Mouse (Mus musculus) liver, embryonic 13.5 days (tissue): ENCODE results near the gene Mapkapk3. TPM values are rescaled to one million over a fixed set of nuclear protein-coding genes. Genes with fewer than 3 reads are reported as not detected.
"Not testable (repeated sequence)": the region's sequence is repeated elsewhere in the genome, so short reads cannot be mapped to it uniquely, and the experiment has no call there.

Experiments
- ATAC-seq: fragments of 200-750 bp; cut with Nextera tagmentation; 2 replicates; pipeline ENCODE4 v1.8.0; 2017; ENCODE audit warnings: low read depth, mild to moderate bottlenecking, moderate number of reproducible peaks, moderate library complexity
- DNase-seq: peaks from one replicate; pipeline ENCODE4 v3.0.0; 2022
- H3K27ac ChIP-seq: fragments of 300-500 bp; sonication (generic); 2 replicates; pipeline ENCODE4 v1.5.1; 2015; ENCODE audit warnings: moderate library complexity, mild to moderate bottlenecking, inconsistent platforms
- H3K27me3 ChIP-seq: fragments of 300-500 bp; sonication (generic); 2 replicates; pipeline ENCODE4 v1.6.1; 2015; ENCODE audit warnings: mild to moderate bottlenecking, inconsistent platforms
- H3K36me3 ChIP-seq: fragments of 300-500 bp; sonication (generic); 2 replicates; pipeline ENCODE4 v1.6.1; 2015; ENCODE audit warnings: mild to moderate bottlenecking, inconsistent platforms
- H3K4me1 ChIP-seq: fragments of 300-500 bp; sonication (generic); replicated peaks from 2 replicates; pipeline ENCODE4 v1.6.1; 2015; ENCODE audit warnings: inconsistent platforms
- H3K4me2 ChIP-seq: fragments of 300-500 bp; sonication (generic); 2 replicates; pipeline ENCODE4 v1.6.1; 2015; ENCODE audit warnings: inconsistent platforms, mild to moderate bottlenecking, moderate library complexity
- H3K4me3 ChIP-seq: fragments of 300-500 bp; sonication (generic); replicated peaks from 2 replicates; pipeline ENCODE4 v1.5.1; 2015; ENCODE audit warnings: mild to moderate bottlenecking, inconsistent platforms
- H3K9ac ChIP-seq: fragments of 300-500 bp; sonication (generic); 2 replicates; pipeline ENCODE4 v1.6.1; 2015; ENCODE audit warnings: mild to moderate bottlenecking, inconsistent platforms
- H3K9me3 ChIP-seq: fragments of 300-500 bp; sonication (generic); replicated peaks from 2 replicates; pipeline ENCODE4 v1.6.1; 2016; ENCODE audit warnings: inconsistent platforms
- WGBS: fragments of 180-500 bp; shearing (Covaris S2); methylation state at CpG from one replicate; pipeline ENCODE4 v1.1.7; 2015; ENCODE audit not compliant: insufficient replicate concordance; 5-methylcytosine and 5-hydroxymethylcytosine counted together
- polyA plus RNA-seq: library from polyadenylated mRNA; unstranded; fragments of >200 nt; fragmentation: Nextera tagmentation; extraction: Ambion mirVana; gene quantifications from 2 replicates; pipeline ENCODE4 v1.2.1, GENCODE M21; 2015

The Mapkapk3 gene
- polyA plus RNA-seq, 1 experiment from 2014 or later: 9.1 TPM

DNA sequence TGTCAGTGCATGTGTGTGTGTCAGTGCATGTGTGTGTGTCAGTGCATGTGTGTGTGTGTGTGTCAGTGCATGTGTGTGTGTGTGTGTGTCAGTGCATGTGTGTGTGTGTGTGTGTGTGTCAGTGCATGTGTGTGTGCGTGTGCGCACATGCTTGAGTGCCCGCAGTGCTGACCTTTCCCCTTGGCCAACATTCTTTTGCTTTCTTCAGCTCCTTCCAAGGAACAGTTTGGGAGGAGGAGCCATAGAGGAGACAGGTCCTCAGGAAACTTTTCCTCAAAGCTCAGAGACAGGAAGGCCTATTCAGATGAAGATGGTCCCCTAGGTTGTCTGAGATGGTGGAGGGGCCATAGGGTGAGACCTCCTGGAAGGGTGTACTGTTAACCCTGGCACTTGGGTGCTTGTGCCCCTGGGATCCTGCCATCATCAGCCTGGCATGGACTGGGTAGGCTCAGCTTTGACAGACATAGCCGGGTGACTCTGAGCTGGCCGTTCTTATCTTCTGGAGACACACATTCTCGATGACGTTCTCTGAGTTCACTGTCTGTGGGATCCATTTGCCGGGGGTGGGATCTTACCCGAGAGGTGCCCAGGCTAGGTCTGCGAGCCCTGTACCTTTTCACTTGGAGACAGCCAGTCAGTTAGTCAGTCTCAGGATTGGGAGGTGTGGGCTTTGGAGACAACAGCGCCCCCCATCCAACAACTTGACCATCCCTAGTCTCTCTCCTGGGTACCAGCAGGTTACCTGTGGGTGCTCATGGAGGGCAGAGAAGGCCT, 17.6 kb upstream of the Mapkapk3 start:
- Histone ChIP-seq H3K9me3 (no peaks in the 10 kb centered on the region), H3K4me2 (peak overlapping the region; percentile 55), H3K27me3 (no peaks in the 10 kb centered on the region), H3K9ac (peak overlapping the region; percentile 64), H3K36me3 (peaks cover 6% of the 10 kb centered on the region), H3K4me1 (peaks cover 87% of the 10 kb centered on the region), H3K4me3 (peak overlapping the region; percentile 14; the same call in 1 of the 2 replicates), H3K27ac (peak overlapping the region; percentile 78)
- WGBS: 33% methylated on average over 11 of the region's 11 CpGs
- ATAC-seq (peak; percentile 89), DNase-seq (peak; percentile 51)

DNA sequence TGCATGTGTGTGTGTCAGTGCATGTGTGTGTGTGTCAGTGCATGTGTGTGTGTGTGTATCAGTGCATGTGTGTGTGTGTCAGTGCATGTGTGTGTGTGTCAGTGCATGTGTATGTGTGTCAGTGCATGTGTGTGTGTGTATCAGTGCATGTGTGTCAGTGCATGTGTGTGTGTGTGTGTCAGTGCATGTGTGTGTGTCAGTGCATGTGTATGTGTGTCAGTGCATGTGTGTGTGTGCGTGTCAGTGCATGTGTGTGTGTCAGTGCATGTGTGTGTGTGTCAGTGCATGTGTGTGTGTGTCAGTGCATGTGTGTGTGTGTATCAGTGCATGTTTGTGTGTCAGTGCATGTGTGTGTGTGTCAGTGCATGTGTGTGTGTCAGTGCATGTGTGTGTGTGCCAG, 17.0 kb upstream of the Mapkapk3 start:
- not testable (repeated sequence) for H3K27me3 ChIP-seq, H3K4me3 ChIP-seq, DNase-seq, ATAC-seq, H3K9me3 ChIP-seq, H3K4me2 ChIP-seq
- WGBS: 87% methylated on average over 1 of the region's 1 CpGs
- H3K9ac ChIP-seq: 0 out of 2 replicates have a peak overlapping the region, but pooled peaks have one; percentile 64
- peaks cover 87% of the 10 kb centered on the region for H3K4me1 ChIP-seq
- H3K36me3 ChIP-seq: peaks cover 13% of the 10 kb centered on the region
- peak overlapping the region; percentile 78 for H3K27ac ChIP-seq

DNA sequence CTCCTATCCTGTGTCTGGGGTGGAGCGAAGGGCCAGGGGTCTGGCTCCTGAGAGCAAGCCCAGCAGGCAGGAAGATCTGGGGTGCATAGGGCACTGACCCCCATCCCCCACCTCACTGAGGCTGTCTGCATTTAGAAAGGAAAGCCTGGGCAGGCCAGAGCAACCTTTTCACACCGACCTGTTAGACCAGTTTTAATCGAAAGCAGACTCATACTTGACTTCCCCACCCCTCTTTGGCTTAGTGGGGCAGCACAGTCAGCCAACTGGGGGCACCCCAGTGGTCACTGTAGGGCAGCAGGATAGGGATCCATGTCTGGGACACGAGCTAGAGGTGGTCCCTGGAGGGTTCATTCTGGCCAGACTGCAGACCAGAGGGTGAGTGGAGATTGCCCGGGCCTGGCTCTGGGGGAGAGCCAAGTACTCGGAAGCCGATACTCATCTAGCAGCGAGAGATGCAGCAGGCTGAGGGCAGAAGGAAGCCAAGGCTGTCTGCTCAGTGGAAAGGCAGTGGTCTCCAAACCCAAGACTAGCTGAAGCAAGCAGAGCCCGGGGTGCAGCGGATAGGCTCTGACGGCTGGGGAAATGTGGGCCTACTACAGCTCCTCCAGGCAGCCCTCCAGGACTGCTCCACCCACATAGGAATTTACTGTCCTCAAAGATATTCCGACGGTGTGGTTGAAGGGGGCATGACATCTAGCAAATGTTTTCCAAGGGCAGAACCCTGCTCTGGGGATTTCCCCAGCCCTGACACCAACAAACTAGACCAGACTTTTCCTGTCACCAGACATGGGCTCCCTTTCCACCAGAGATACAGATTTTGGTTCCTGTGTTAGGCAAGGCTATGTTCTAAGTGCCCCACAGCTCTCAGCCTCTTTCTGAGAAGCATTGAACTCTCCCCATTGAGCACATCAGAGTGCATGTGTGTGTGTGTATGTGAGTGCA, 16.2 kb upstream of the Mapkapk3 start:
- H3K4me1 ChIP-seq: peaks cover 87% of the 10 kb centered on the region
- H3K9ac ChIP-seq: no peak overlapping the region
- peak overlapping the region; percentile 51 for H3K27ac ChIP-seq
- WGBS: 68% methylated on average over 13 of the region's 13 CpGs
- H3K4me3 ChIP-seq: no peak overlapping the region
- ATAC-seq (no peak), DNase-seq (no peak)
- peaks cover 21% of the 10 kb centered on the region for H3K36me3 ChIP-seq
- no peaks in the 10 kb centered on the region for H3K9me3 ChIP-seq
- H3K4me2 ChIP-seq: no peak overlapping the region
- no peaks in the 10 kb centered on the region for H3K27me3 ChIP-seq

DNA sequence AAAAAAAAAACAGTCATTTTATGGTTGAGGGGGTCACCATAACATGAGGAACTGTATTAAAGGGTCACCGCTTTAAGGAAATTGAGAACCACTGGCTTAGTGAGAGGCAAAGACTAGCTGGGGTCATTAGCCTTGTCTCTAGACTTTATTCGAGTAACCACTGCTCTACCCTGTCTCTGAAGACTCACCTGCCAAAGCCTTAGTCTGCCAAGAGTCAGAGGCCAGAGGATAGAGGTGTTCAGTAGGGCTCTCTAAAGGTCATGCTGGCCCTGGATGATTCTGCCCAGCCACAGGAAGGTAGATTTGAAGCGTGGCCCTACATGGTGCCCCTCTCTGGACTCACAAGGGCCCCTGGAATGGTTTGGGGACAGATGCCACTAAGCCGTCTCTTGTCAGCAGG, 15.3 kb upstream of the Mapkapk3 start:
- H3K27ac ChIP-seq: peak overlapping the region; percentile 51
- WGBS: 79% methylated on average over 4 of the region's 4 CpGs
- no peak overlapping the region for H3K4me3 ChIP-seq
- no peak overlapping the region for H3K9ac ChIP-seq
- peaks cover 29% of the 10 kb centered on the region for H3K36me3 ChIP-seq
- no peaks in the 10 kb centered on the region for H3K9me3 ChIP-seq
- peaks cover 94% of the 10 kb centered on the region for H3K4me1 ChIP-seq
- DNase-seq (no peak), ATAC-seq (no peak)
- H3K4me2 ChIP-seq: no peak overlapping the region
- H3K27me3 ChIP-seq: no peaks in the 10 kb centered on the region

DNA sequence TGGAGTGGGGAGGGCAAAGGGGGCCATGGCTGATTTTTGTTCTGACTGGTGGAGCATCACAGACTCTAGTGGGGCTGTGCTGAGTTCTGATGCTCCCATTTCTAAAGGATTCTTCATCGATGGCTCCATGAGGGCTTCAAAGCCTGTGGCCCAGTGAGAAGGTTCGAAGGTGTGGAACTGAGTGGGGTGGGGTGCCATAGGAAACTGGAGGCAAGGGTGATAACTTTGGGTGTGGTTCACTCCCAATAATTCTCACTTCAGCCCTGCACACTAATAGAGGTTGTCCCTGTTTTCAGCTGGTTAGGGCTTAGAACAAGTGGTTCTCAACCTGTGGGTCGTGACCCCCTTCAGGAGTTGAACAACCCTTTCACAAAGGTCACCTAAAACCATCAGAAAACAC, 14.7 kb upstream of the Mapkapk3 start:
- Histone ChIP-seq H3K4me2 (peak overlapping the region; percentile 50), H3K4me3 (0 out of 2 replicates have a peak overlapping the region, but pooled peaks have one; percentile 11), H3K4me1 (peaks cover 100% of the 10 kb centered on the region), H3K27ac (peak overlapping the region; percentile 66), H3K27me3 (no peaks in the 10 kb centered on the region), H3K9me3 (no peaks in the 10 kb centered on the region), H3K9ac (0 out of 2 replicates have a peak overlapping the region, but pooled peaks have one; percentile 3), H3K36me3 (peaks cover 33% of the 10 kb centered on the region)
- peak; percentile 73 for ATAC-seq
- no peak for DNase-seq
- WGBS: 51% methylated on average over 3 of the region's 3 CpGs

DNA sequence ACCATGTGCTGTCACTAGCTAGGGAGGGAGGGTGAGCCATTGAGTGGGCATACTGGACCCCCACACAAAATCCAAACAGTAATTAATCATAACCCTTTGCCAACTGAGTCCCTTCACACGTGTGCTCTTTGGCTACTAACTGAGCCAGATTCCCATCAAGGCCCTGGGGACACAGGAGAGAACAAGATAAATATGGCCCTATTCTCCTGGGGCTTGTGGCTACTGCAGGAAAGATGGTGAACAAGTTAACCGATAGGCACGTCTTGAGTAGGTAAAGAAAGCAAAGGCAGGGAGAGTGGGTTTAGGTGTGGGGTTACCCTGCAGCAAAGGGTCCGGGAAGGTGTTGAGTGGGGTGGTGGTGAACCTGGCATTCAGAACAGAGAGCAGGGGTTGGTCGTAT, 14.2 kb upstream of the Mapkapk3 start:
- Histone ChIP-seq H3K27ac (peak overlapping the region; percentile 66), H3K4me2 (peak overlapping the region; percentile 50), H3K4me3 (no peak overlapping the region), H3K36me3 (peaks cover 33% of the 10 kb centered on the region), H3K9me3 (no peaks in the 10 kb centered on the region), H3K4me1 (peaks cover 100% of the 10 kb centered on the region), H3K9ac (no peak overlapping the region), H3K27me3 (no peaks in the 10 kb centered on the region)
- ATAC-seq (no peak), DNase-seq (no peak)
- 76% methylated on average over 5 of the region's 5 CpGs for WGBS

DNA sequence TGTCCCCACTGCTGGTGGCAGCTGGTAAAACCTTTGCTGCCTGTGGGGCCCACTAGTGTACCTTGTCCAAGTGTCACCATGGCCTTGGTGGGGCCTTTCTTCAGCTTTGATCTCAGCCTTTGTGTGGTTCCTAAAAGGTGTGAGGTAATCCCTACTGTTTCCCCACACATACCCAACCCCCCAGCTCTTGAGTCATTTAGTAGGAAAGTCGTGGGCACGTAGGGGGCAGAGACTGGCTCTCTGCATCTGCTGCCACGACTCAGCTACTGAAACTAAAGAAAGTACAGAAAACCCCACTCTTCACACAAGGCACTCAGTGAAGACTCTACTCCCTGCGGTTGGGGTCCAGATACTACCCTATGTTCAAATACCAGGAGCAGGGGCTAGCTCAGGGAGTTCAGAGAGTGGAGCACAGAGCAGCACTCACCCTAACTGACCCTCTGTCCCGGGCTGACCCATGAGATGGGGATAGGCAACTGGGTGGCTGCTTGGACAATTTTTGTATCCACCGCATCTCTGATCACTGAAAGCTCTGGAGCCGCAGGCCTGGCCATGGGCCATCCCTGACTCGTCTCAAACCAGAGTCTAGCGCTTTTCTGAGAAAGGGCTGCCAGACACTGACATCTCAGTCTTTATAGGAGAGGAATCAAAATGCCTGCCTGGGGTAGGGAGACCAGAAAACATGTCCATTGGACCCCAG, 13.6 kb upstream of the Mapkapk3 start:
- H3K4me3 ChIP-seq: no peak overlapping the region
- H3K9ac ChIP-seq: 0 out of 2 replicates have a peak overlapping the region, but pooled peaks have one; percentile 2
- H3K4me1 ChIP-seq: peaks cover 100% of the 10 kb centered on the region
- no peaks in the 10 kb centered on the region for H3K9me3 ChIP-seq
- peak overlapping the region; percentile 66 for H3K27ac ChIP-seq
- H3K27me3 ChIP-seq: no peaks in the 10 kb centered on the region
- ATAC-seq (no peak), DNase-seq (no peak)
- WGBS: 77% methylated on average over 9 of the region's 9 CpGs
- peaks cover 33% of the 10 kb centered on the region for H3K36me3 ChIP-seq
- no peak overlapping the region for H3K4me2 ChIP-seq

DNA sequence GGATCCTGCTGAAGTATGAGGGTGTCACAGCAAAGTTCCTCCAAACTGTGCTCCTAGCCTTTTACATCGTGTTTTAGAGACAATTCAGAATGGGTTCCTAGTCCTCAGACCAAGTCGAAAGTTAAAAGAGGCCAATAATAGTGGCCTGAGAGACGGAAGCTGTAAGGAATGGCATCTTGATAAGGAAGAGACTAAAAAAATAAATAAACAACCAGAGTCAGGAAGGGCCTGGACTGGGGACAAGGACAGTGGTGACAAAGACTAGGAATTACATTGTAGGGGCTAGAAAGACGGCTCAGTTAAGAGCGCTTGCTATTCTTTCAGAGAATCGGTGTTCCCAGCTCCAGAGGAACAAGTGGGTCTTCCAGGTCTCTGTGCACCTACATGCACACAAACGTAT, 12.9 kb upstream of the Mapkapk3 start:
- no peak for ATAC-seq
- H3K4me1 ChIP-seq: peaks cover 100% of the 10 kb centered on the region
- H3K4me3 ChIP-seq: no peak overlapping the region
- H3K27ac ChIP-seq: peak overlapping the region; percentile 66
- H3K9me3 ChIP-seq: no peaks in the 10 kb centered on the region
- peaks cover 33% of the 10 kb centered on the region for H3K36me3 ChIP-seq
- H3K9ac ChIP-seq: no peak overlapping the region
- 68% methylated on average over 7 of the region's 7 CpGs for WGBS
- H3K27me3 ChIP-seq: no peaks in the 10 kb centered on the region
- DNase-seq: no peak
- no peak overlapping the region for H3K4me2 ChIP-seq

DNA sequence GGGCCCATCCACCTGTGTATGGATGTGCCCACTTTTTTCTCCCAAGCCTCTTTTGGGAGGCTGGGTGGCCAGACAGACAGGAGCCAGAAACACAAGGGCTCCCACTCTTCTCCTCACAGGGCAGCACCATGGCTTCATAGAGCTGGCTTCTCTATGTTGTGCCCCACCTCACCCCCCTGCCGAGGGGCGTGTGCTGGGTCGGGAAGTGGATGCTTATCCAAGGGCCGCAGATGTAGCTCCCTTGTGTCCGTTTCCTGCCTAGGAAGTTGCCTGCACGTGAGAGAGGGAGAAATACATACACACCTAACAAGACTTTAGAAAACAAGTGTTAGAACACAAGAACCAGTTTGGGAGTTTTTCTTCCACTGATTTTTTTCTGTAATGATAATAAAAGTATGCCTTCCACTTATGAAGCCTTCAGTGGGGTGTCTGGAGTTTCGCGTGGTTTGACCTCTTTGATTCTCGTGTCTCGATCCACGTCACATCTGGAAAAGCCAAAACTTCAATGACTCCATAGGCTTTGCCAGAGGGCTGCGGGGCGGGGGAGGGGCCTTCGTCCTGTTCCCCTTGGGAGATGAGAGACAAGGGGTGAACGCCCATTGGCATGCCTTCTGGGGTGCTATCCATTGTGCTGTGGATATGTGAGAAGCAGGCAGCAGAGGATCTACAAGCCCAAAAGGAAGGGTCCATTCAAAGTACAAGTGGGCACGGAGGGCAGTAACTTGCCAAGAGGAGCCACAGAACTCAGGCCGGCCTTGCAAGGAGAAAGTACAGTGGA, 12.1 kb upstream of the Mapkapk3 start:
- WGBS: 54% methylated on average over 17 of the region's 17 CpGs
- no peak for ATAC-seq
- Histone ChIP-seq H3K27ac (peak overlapping the region; percentile 66), H3K9me3 (no peaks in the 10 kb centered on the region), H3K4me3 (no peak overlapping the region), H3K36me3 (peaks cover 33% of the 10 kb centered on the region), H3K4me1 (peaks cover 98% of the 10 kb centered on the region), H3K27me3 (no peaks in the 10 kb centered on the region), H3K9ac (peak overlapping the region; percentile 51), H3K4me2 (peak overlapping the region; percentile 26)
- DNase-seq: no peak

DNA sequence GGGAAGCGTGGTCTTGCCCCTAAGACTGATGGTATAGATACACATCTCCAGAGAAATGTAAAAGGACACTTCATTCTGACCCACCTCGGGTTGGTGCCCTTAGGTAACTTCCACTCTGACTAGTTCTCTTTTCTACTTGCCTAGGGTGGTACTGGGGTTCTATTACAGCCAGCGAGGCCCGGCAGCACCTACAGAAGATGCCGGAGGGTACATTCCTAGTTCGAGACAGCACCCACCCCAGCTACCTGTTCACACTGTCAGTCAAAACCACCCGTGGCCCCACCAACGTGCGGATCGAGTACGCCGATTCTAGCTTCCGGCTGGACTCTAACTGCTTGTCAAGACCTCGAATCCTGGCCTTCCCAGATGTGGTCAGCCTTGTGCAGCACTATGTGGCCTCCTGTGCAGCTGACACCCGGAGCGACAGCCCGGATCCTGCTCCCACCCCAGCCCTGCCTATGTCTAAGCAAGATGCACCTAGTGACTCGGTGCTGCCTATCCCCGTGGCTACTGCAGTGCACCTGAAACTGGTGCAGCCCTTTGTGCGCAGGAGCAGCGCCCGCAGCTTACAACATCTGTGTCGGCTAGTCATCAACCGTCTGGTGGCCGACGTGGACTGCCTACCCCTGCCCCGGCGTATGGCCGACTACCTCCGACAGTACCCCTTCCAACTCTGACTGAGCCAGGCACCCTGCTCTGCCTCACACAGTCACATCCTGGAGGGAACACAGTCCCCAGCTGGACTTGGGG, 10.7 kb upstream of the Mapkapk3 start:
- no peak for DNase-seq
- ATAC-seq: no peak
- H3K36me3 ChIP-seq: peaks cover 33% of the 10 kb centered on the region
- 0 out of 2 replicates have a peak overlapping the region, but pooled peaks have one; percentile 93 for H3K4me2 ChIP-seq
- 0 out of 2 replicates have a peak overlapping the region, but pooled peaks have one; percentile 14 for H3K27ac ChIP-seq
- no peak overlapping the region for H3K4me3 ChIP-seq
- 0 out of 2 replicates have a peak overlapping the region, but pooled peaks have one; percentile 51 for H3K9ac ChIP-seq
- no peaks in the 10 kb centered on the region for H3K9me3 ChIP-seq
- WGBS: 86% methylated on average over 30 of the region's 30 CpGs
- no peaks in the 10 kb centered on the region for H3K27me3 ChIP-seq
- peaks cover 93% of the 10 kb centered on the region for H3K4me1 ChIP-seq
